Mouse (Mus musculus) intestine, embryonic 16.5 days (tissue): Measurements from ENCODE around the gene Slc25a16. TPM values are rescaled to one million over a fixed set of nuclear protein-coding genes. Genes with fewer than 3 reads are reported as not detected.

ENCODE experiments used
- ATAC-seq: fragments of 200-750 bp; cut with Nextera tagmentation; 2 replicates; pipeline ENCODE4 v1.8.0; 2017; ENCODE audit warnings: moderate TSS enrichment, moderate library complexity
- H3K27ac ChIP-seq: fragments of 300-500 bp; sonication (generic); 2 replicates; pipeline ENCODE4 v1.5.1; 2014; ENCODE audit warnings: mild to moderate bottlenecking, low read length
- H3K27me3 ChIP-seq: fragments of 300-500 bp; sonication (generic); replicated peaks from 2 replicates; pipeline ENCODE4 v1.6.1; 2014; ENCODE audit warnings: low read length, control low read depth, mixed read lengths; ENCODE audit not compliant: control insufficient read depth, insufficient read depth
- H3K36me3 ChIP-seq: fragments of 300-500 bp; sonication (generic); 2 replicates; pipeline ENCODE4 v1.6.1; 2014; ENCODE audit warnings: low read length, control low read depth; ENCODE audit not compliant: control insufficient read depth, insufficient read depth
- H3K4me1 ChIP-seq: fragments of 300-500 bp; sonication (generic); 2 replicates; pipeline ENCODE4 v1.6.1; 2014; ENCODE audit warnings: low read length, control low read depth, mixed read lengths; ENCODE audit not compliant: control insufficient read depth, insufficient read depth
- H3K4me2 ChIP-seq: fragments of 300-500 bp; sonication (generic); 2 replicates; pipeline ENCODE4 v1.6.1; 2014; ENCODE audit warnings: low read depth, low read length, control low read depth
- H3K4me3 ChIP-seq: fragments of 300-500 bp; sonication (generic); 2 replicates; pipeline ENCODE4 v1.5.1; 2014; ENCODE audit warnings: mild to moderate bottlenecking, low read length
- H3K9ac ChIP-seq: fragments of 300-500 bp; sonication (generic); 2 replicates; pipeline ENCODE4 v1.6.1; 2014; ENCODE audit warnings: low read depth, low read length
- H3K9me3 ChIP-seq: fragments of 300-500 bp; sonication (generic); 2 replicates; pipeline ENCODE4 v1.6.1; 2016; ENCODE audit warnings: low read length, control low read depth; ENCODE audit not compliant: control insufficient read depth
- WGBS: fragments of 180-500 bp; shearing (Covaris S2); extraction: QIAGEN DNeasy Blood & Tissue Kit; methylation state at CpG from one replicate; pipeline ENCODE4 v1.1.7; 2014; 5-methylcytosine and 5-hydroxymethylcytosine counted together
- polyA plus RNA-seq: library from polyadenylated mRNA; unstranded; fragments of >200 nt; fragmentation: Nextera tagmentation; extraction: Ambion mirVana; gene quantifications from 2 replicates; pipeline ENCODE4 v1.2.1, GENCODE M21; 2015

The Slc25a16 gene
- polyA plus RNA-seq: 13.2 and 13.6 TPM in 2 replicates

DNA sequence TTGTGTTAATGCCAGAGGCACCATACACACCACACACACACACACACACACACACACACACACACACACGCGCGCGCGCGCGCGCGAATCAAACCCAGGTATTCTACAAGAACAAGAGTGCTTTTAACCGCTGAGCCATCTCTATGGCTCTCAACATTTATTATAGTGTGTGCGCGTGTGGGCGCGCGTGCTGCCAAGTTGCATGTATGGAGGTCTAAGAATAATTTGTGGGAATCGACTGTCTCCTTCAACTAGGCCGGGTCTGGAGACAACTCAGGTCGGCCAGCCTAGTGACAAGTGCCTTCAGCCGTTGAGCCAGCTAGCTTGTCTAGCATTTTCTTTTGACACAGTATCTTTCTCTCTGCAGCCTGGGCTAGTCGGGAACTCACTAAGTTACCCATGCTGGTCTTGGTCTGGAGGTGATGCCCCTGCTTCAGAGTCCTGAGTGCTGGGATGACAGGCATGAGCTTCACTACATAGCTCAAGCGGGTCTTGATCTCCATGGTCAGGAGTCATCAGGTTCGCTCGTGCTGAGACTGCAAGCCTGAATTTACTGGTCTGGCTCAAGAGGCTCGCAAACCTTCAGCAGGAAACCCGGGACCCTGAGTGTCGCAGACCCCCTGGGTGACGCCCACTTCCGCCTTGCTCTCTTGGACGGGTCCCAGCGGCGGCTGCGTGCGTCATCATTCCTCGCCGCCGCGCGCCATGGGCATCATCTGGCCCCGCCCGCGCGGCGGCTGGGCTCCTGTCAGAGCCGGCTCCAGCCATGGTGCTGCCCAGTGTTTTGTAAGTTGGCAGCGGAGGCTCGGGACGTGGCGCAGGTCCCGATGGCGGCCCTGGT lies at the start of gene Slc25a16:
Slc25a16 (plus strand) TSS at position 709 of the 841 bp plus-strand sequence.
- no peaks in the 10 kb centered on the region for H3K36me3 ChIP-seq
- H3K4me1 ChIP-seq: peaks cover 4% of the 10 kb centered on the region
- no peaks in the 10 kb centered on the region for H3K27me3 ChIP-seq
- 4% methylated on average over 50 of the region's 50 CpGs for WGBS
- H3K27ac ChIP-seq: peak within 1 kb of the TSS; percentile 83
- H3K4me3 ChIP-seq: peak within 1 kb of the TSS; percentile 98
- peak within 1 kb of the TSS; percentile 86 for H3K4me2 ChIP-seq
- peak; percentile 98 for ATAC-seq
- H3K9ac ChIP-seq: peak within 1 kb of the TSS; percentile 97
- H3K9me3 ChIP-seq: no peaks in the 10 kb centered on the region

GRCm38 (mm10) chr10:62874828-62875227 lies 45.6 kb upstream of the Slc25a16 start:
- 82% methylated on average over 4 of the region's 4 CpGs for WGBS
- Histone ChIP-seq H3K4me2 (no peak overlapping the region), H3K9me3 (no peaks in the 10 kb centered on the region), H3K9ac (no peak overlapping the region), H3K36me3 (0 out of 2 replicates have a peak, but pooled peaks cover 4% of the 10 kb centered on the region), H3K4me3 (no peak overlapping the region), H3K27me3 (no peaks in the 10 kb centered on the region), H3K27ac (no peak overlapping the region), H3K4me1 (no peaks in the 10 kb centered on the region)
- ATAC-seq: no peak

DNA sequence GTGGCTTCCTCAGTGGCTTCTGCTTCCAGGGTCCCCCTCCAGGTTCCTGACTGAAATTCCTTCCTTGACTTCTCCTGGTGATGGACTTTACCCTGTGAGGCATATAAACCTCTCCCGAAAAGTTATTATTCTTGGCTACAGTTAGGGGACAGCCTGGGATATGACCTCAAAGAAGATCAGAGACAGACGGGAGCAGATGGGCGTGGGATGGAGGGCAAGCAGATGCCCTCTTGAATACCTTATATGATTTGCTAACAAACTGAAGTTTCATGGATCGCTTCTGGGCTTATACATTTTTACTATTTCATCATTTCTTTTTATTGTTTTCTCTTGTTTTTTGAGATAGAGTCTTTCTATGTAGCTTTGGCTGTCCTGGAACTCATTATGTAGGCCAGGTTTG lies 44.9 kb upstream of the Slc25a16 start:
- Histone ChIP-seq H3K27ac (no peak overlapping the region), H3K9me3 (no peaks in the 10 kb centered on the region), H3K4me2 (no peak overlapping the region), H3K4me3 (no peak overlapping the region), H3K27me3 (no peaks in the 10 kb centered on the region), H3K36me3 (0 out of 2 replicates have a peak, but pooled peaks cover 4% of the 10 kb centered on the region), H3K9ac (no peak overlapping the region), H3K4me1 (no peaks in the 10 kb centered on the region)
- WGBS: 87% methylated on average over 4 of the region's 4 CpGs
- no peak for ATAC-seq

GRCm38 (mm10) chr10:62878056-62878455 lies 42.4 kb upstream of the Slc25a16 start:
- Histone ChIP-seq H3K4me3 (no peak overlapping the region), H3K36me3 (0 out of 2 replicates have a peak, but pooled peaks cover 4% of the 10 kb centered on the region), H3K9me3 (no peaks in the 10 kb centered on the region), H3K9ac (no peak overlapping the region), H3K4me2 (no peak overlapping the region), H3K27ac (no peak overlapping the region), H3K4me1 (no peaks in the 10 kb centered on the region), H3K27me3 (no peaks in the 10 kb centered on the region)
- no peak for ATAC-seq
- 89% methylated on average over 13 of the region's 13 CpGs for WGBS

GRCm38 (mm10) chr10:62881211-62881610 lies 39.2 kb upstream of the Slc25a16 start:
- WGBS: 48% methylated on average over 5 of the region's 5 CpGs
- Histone ChIP-seq H3K4me2 (no peak overlapping the region), H3K36me3 (0 out of 2 replicates have a peak, but pooled peaks cover 4% of the 10 kb centered on the region), H3K4me1 (no peaks in the 10 kb centered on the region), H3K4me3 (no peak overlapping the region), H3K27me3 (no peaks in the 10 kb centered on the region), H3K9ac (no peak overlapping the region), H3K27ac (no peak overlapping the region), H3K9me3 (no peaks in the 10 kb centered on the region)
- no peak for ATAC-seq

DNA sequence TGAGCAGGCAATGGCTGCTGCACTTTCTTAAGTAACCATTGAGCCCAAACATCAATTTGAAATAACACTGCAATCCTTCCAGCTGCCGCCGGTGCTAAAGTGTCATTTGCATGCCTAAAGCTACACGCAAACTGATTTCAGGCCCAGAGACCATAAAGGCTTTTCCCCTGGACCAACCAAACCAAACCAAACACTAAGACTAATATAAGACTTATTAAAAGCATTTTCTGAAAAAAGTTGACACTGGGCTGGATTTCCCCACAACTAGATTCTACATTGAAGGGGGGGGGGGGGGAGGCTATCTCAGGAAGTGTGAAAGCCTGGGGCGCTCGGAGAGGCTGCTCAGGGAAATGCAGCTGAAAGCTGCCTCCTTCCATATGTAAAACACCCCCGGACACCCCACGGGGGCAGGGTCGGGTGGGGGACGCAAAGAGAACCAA lies 36.5 kb upstream of the Slc25a16 start:
- 24% methylated on average over 9 of the region's 9 CpGs for WGBS
- Histone ChIP-seq H3K4me1 (no peaks in the 10 kb centered on the region), H3K9me3 (no peaks in the 10 kb centered on the region), H3K4me3 (no peak overlapping the region), H3K27ac (no peak overlapping the region), H3K36me3 (0 out of 2 replicates have a peak, but pooled peaks cover 4% of the 10 kb centered on the region), H3K4me2 (no peak overlapping the region), H3K9ac (no peak overlapping the region), H3K27me3 (no peaks in the 10 kb centered on the region)
- no peak for ATAC-seq

DNA sequence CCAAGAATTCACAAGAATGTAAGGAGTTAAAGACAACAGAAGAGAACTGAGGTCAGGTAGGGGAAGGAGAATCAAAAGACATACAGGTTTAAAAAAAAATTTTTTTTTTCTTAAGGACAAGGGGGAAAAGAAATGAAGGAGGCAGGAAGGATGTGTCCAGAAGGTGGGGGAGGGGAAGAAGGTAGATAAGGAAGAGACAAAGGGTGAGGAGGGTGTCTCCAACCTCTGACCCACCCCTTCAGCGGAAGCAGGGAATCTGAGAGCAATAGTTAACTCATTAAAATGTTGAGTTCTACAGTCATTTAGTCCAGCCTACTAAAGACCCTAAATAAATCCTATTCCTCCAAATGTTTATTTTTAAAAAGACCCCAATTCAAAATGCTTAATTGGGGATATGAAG lies 35.9 kb upstream of the Slc25a16 start:
- H3K4me1 ChIP-seq: no peaks in the 10 kb centered on the region
- H3K4me2 ChIP-seq: no peak overlapping the region
- no peaks in the 10 kb centered on the region for H3K27me3 ChIP-seq
- no peak overlapping the region for H3K4me3 ChIP-seq
- H3K36me3 ChIP-seq: 0 out of 2 replicates have a peak, but pooled peaks cover 3% of the 10 kb centered on the region
- no peak for ATAC-seq
- H3K9ac ChIP-seq: no peak overlapping the region
- H3K27ac ChIP-seq: no peak overlapping the region
- no peaks in the 10 kb centered on the region for H3K9me3 ChIP-seq
- WGBS: 68% methylated on average over 1 of the region's 1 CpGs

DNA sequence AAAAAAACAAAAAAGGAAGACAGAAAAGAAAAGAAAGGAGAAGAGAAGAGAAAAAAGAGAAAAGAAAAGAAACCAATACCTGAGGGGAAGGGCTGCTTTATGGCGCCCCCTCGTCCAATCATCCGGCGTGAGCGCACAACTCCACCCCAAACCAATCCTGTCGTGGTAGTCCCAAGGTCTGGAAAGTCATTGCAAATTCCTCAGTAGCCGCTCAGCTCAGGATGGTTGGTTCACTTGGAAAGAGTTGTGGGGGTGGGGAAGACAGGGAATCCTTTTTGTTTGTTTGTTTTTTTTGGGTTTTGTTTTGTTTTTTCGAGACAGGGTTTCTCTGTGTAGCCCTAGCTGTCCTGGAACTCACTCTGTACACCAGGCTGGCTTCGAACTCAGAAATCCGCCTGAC lies 35.0 kb upstream of the Slc25a16 start:
- Histone ChIP-seq H3K9me3 (no peaks in the 10 kb centered on the region), H3K9ac (peak overlapping the region; percentile 74; the same call in 1 of the 2 replicates), H3K27me3 (no peaks in the 10 kb centered on the region), H3K4me2 (peak overlapping the region; percentile 97), H3K36me3 (no peaks in the 10 kb centered on the region), H3K4me1 (no peaks in the 10 kb centered on the region), H3K4me3 (peak overlapping the region; percentile 78), H3K27ac (no peak overlapping the region)
- no peak for ATAC-seq
- 32% methylated on average over 10 of the region's 10 CpGs for WGBS

DNA sequence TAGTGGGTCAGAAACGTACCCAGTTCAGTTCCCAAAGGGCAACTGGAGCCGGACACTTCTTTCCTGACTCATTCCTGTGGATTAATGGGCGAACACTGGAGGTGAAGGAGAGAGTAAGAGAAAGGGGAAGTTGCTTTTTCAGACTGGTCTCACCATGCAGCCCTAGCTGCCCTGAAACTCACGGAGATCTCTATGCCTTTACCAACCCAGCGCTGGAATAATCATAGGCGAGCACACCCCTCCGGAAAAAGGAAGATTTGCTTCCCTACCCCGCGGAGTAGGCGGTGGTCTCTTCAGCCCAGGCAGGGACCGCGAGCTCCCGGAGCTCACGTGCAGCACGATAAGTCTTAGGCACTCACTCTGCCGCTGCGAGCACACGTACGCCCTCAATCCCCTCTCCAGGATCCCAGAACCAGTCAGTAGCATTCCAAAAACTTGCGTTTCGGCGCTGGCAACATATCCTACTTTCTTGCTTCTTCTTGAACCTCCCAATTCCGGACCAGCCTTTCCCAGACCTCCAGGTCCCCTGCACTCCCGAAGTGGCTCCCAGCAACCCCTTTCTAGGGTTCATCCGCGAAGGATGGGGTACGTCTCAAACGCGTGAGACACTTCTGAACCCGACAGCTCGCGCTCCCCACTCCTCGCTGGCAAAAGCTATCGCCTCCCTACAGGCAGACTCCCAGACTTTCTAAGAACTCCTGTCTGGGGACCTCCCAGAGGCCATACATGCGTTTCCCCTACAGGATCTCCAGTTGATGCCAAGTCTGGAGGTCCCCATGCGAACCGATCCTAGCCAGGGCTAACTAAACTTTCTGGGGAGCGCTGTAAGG lies 34.2 kb upstream of the Slc25a16 start:
- Histone ChIP-seq H3K27me3 (no peaks in the 10 kb centered on the region), H3K27ac (no peak overlapping the region), H3K4me2 (peak overlapping the region; percentile 97), H3K4me1 (no peaks in the 10 kb centered on the region), H3K9ac (peak overlapping the region; percentile 74), H3K4me3 (peak overlapping the region; percentile 78), H3K9me3 (no peaks in the 10 kb centered on the region), H3K36me3 (no peaks in the 10 kb centered on the region)
- peak; percentile 58 for ATAC-seq
- whole genome bisulfite sequencing: 1% methylated on average over 38 of the region's 38 CpGs
